Mouse (Mus musculus) myocyte (in vitro differentiated cells): ENCODE data around the gene Slc7a6.

Experiments used
- CEBPB ChIP-seq: IDR thresholded peaks from 2 replicates; pipeline ENCODE4 v1.6.1; 2011; ENCODE audit warnings: mild to moderate bottlenecking, moderate library complexity; ENCODE audit not compliant: poor library complexity, insufficient read depth, severe bottlenecking
- E2F4 ChIP-seq: IDR thresholded peaks from one replicate; pipeline ENCODE4 v1.6.1; 2011; ENCODE audit warnings: mild to moderate bottlenecking, control low read depth, moderate library complexity; ENCODE audit not compliant: insufficient read depth
- MAX ChIP-seq: IDR thresholded peaks from one replicate; pipeline ENCODE4 v1.6.1; 2011; ENCODE audit warnings: low read depth, mild to moderate bottlenecking, control low read depth
- MYOD1 ChIP-seq, 3 experiments: IDR thresholded peaks; one replicate each; pipeline ENCODE4 v1.6.1; 2011; ENCODE audit warnings: control low read depth in 2 of 3, low read depth in 2 of 3, mild to moderate bottlenecking in 2 of 3, moderate library complexity in 1 of 3; ENCODE audit not compliant: insufficient read length in 2 of 3, control insufficient read depth in 1 of 3
- MYOG ChIP-seq, 3 experiments: IDR thresholded peaks; one replicate each; pipeline ENCODE4 v1.6.1; 2011; ENCODE audit warnings: control low read depth in 2 of 3, low read depth in 2 of 3, mild to moderate bottlenecking in 2 of 3; ENCODE audit not compliant: insufficient read length in 2 of 3, control insufficient read depth in 1 of 3, insufficient read depth in 1 of 3
- POLR2A ChIP-seq: IDR thresholded peaks from one replicate; pipeline ENCODE4 v1.6.1; 2011; ENCODE audit warnings: low read depth, mild to moderate bottlenecking, control low read depth, moderate library complexity; ENCODE audit not compliant: insufficient read length
- TCF12 ChIP-seq: IDR thresholded peaks from one replicate; pipeline ENCODE4 v1.6.1; 2011; ENCODE audit warnings: mild to moderate bottlenecking, control low read depth; ENCODE audit not compliant: poor library complexity, insufficient read depth, severe bottlenecking
- USF1 ChIP-seq: IDR thresholded peaks from one replicate; pipeline ENCODE4 v1.6.1; 2011; ENCODE audit warnings: low read depth, mild to moderate bottlenecking, control low read depth, moderate library complexity

DNA sequence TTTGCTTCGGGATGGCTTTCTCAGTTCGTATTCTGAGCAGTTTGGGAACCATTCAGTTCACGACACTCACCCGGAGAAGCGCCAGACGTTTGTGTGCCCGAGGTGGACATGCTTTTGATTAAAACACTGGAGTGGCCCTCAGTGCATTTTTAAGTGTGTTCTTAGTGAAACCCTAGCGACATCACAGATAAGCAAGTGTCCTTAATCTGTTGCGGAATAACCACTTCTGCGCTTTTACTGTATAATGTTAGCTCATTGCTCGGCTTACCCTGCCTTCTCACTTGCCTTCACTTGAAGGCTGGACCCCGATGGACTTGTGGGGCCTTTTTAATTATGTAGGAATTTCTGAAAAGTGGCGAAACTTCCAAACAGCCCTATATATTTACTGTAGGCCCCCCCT, 42.8 kb downstream of the Slc7a6 start:
- TF ChIP-seq POLR2A (no peak), USF1 (no peak), MAX (no peak), CEBPB (no peak), TCF12 (no peak), E2F4 (no peak), MYOG (IDR thresholded peaks at IDR 0.05; ENCODE audit: control insufficient read depth in 1 of 3, insufficient read depth in 1 of 3, insufficient read length in 2 of 3, low read depth in 2 of 3) (no peak), MYOD1 (IDR thresholded peaks at IDR 0.05; ENCODE audit: control insufficient read depth in 1 of 3, insufficient read length in 2 of 3, low read depth in 2 of 3) (no peak)
